Mouse (Mus musculus) forebrain, embryonic 12.5 days (tissue): ENCODE results near the gene Olfr1438-ps1. TPM values are rescaled to one million over a fixed set of nuclear protein-coding genes. Genes with fewer than 3 reads are reported as not detected.
"Not testable (repeated sequence)": the region's sequence is repeated elsewhere in the genome, so short reads cannot be mapped to it uniquely, and the experiment has no call there.

Experiments
- ATAC-seq: fragments of 200-750 bp; cut with Nextera tagmentation; 2 replicates; pipeline ENCODE4 v1.8.0; 2017; ENCODE audit warnings: moderate TSS enrichment; ENCODE audit not compliant: low FRiP score
- H3K27ac ChIP-seq: fragments of 300-500 bp; sonication (generic); 2 replicates; pipeline ENCODE4 v1.5.1; 2016; ENCODE audit warnings: mild to moderate bottlenecking
- H3K27me3 ChIP-seq: fragments of 300-500 bp; sonication (generic); 2 replicates; pipeline ENCODE4 v1.6.1; 2016; ENCODE audit warnings: mild to moderate bottlenecking
- H3K36me3 ChIP-seq: fragments of 300-500 bp; sonication (generic); replicated peaks from 2 replicates; pipeline ENCODE4 v1.6.1; 2016; ENCODE audit warnings: mild to moderate bottlenecking
- H3K4me1 ChIP-seq: fragments of 300-500 bp; sonication (generic); 2 replicates; pipeline ENCODE4 v1.6.1; 2016
- H3K4me2 ChIP-seq: fragments of 300-500 bp; sonication (generic); 2 replicates; pipeline ENCODE4 v1.6.1; 2016; ENCODE audit warnings: mild to moderate bottlenecking, moderate library complexity
- H3K4me3 ChIP-seq: fragments of 300-500 bp; sonication (generic); replicated peaks from 2 replicates; pipeline ENCODE4 v1.5.1; 2016; ENCODE audit warnings: mild to moderate bottlenecking
- H3K9ac ChIP-seq: fragments of 300-500 bp; sonication (generic); 2 replicates; pipeline ENCODE4 v1.6.1; 2016; ENCODE audit warnings: mild to moderate bottlenecking
- H3K9me3 ChIP-seq: fragments of 300-500 bp; sonication (generic); 2 replicates; pipeline ENCODE4 v1.6.1; 2016
- WGBS: fragments of 180-500 bp; shearing (Covaris S2); methylation state at CpG from one replicate; pipeline ENCODE4 v1.1.7; 2016; 5-methylcytosine and 5-hydroxymethylcytosine counted together
- polyA plus RNA-seq: library from polyadenylated mRNA; unstranded; fragments of >200 nt; fragmentation: Nextera tagmentation; extraction: Ambion mirVana; gene quantifications from 2 replicates; pipeline ENCODE4 v1.2.1, GENCODE M21; 2016

Gene Olfr1438-ps1
- not detected in 2 replicates for polyA plus RNA-seq

GRCm38 (mm10) chr19:12335810-12336209, at the start of gene Olfr1438-ps1:
Gene Olfr1438-ps1 (minus strand): TSS chr19:12335910.
- Histone ChIP-seq H3K36me3 (no peaks in the 10 kb centered on the region), H3K4me3 (no peak within 1 kb of the TSS), H3K9me3 (no peaks in the 10 kb centered on the region), H3K27me3 (no peaks in the 10 kb centered on the region), H3K4me2 (no peak within 1 kb of the TSS), H3K27ac (no peak within 1 kb of the TSS), H3K9ac (no peak within 1 kb of the TSS), H3K4me1 (no peaks in the 10 kb centered on the region)
- whole genome bisulfite sequencing, result 84% methylated on average over 3 of the region's 3 CpGs
- no peak for ATAC-seq

- no peaks in the 10 kb centered on the region for H3K9me3 ChIP-seq
- no peak overlapping the region for H3K4me2 ChIP-seq
- H3K4me1 ChIP-seq, result no peaks in the 10 kb centered on the region
- no peak overlapping the region for H3K4me3 ChIP-seq
- ATAC-seq, result no peak
- H3K27me3 ChIP-seq, result no peaks in the 10 kb centered on the region
- WGBS, result 88% methylated on average over 2 of the region's 2 CpGs
- no peaks in the 10 kb centered on the region for H3K36me3 ChIP-seq
- no peak overlapping the region for H3K27ac ChIP-seq
- H3K9ac ChIP-seq, result no peak overlapping the region
These were observed 38.8 kb upstream of the Olfr1438-ps1 start for GRCm38 (mm10) chr19:12374465-12375025.

GRCm38 (mm10) chr19:12373004-12373403, 37.3 kb upstream of the Olfr1438-ps1 start:
- Histone ChIP-seq H3K27ac (no peak overlapping the region), H3K27me3 (no peaks in the 10 kb centered on the region), H3K9me3 (no peaks in the 10 kb centered on the region), H3K36me3 (no peaks in the 10 kb centered on the region), H3K9ac (no peak overlapping the region), H3K4me3 (no peak overlapping the region), H3K4me1 (no peaks in the 10 kb centered on the region), H3K4me2 (no peak overlapping the region)
- no peak for ATAC-seq
- WGBS, result 83% methylated on average over 3 of the region's 3 CpGs

- WGBS, result 85% methylated on average over 2 of the region's 2 CpGs
- no peaks in the 10 kb centered on the region for H3K9me3 ChIP-seq
- no peak within 1 kb of the TSS for H3K27ac ChIP-seq
- H3K4me1 ChIP-seq, result no peaks in the 10 kb centered on the region
- ATAC-seq, result no peak
- no peaks in the 10 kb centered on the region for H3K36me3 ChIP-seq
- H3K9ac ChIP-seq, result no peak within 1 kb of the TSS
- no peak within 1 kb of the TSS for H3K4me2 ChIP-seq
- no peak within 1 kb of the TSS for H3K4me3 ChIP-seq
- no peaks in the 10 kb centered on the region for H3K27me3 ChIP-seq
These were observed 10.7 kb downstream of the Olfr1438-ps1 start, which contains the start of gene Olfr1437 for GRCm38 (mm10) chr19:12325001-12325400. Gene Olfr1437 (minus strand): TSS chr19:12325101.

- ATAC-seq, H3K36me3 ChIP-seq, H3K4me2 ChIP-seq, H3K9ac ChIP-seq, H3K4me3 ChIP-seq, H3K4me1 ChIP-seq, H3K27me3 ChIP-seq, H3K9me3 ChIP-seq, H3K27ac ChIP-seq: not testable (repeated sequence)
- 83% methylated on average over 1 of the region's 1 CpGs for WGBS
These were observed 36.7 kb downstream of the Olfr1438-ps1 start, which contains the start of gene Olfr1436 for GRCm38 (mm10) chr19:12299030-12299429. Gene Olfr1436 (minus strand): TSS chr19:12299130.

GRCm38 (mm10) chr19:12292979-12293378, 42.7 kb downstream of the Olfr1438-ps1 start:
- Histone ChIP-seq H3K4me2 (no peak overlapping the region), H3K27me3 (no peaks in the 10 kb centered on the region), H3K27ac (no peak overlapping the region), H3K4me1 (no peaks in the 10 kb centered on the region), H3K9me3 (no peaks in the 10 kb centered on the region), H3K4me3 (no peak overlapping the region), H3K9ac (no peak overlapping the region), H3K36me3 (no peaks in the 10 kb centered on the region)
- no peak for ATAC-seq

- WGBS, result 81% methylated on average over 2 of the region's 2 CpGs
- Histone ChIP-seq H3K36me3 (no peaks in the 10 kb centered on the region), H3K4me3 (no peak within 1 kb of the TSS), H3K27me3 (no peaks in the 10 kb centered on the region), H3K9ac (no peak within 1 kb of the TSS), H3K9me3 (no peaks in the 10 kb centered on the region), H3K4me1 (no peaks in the 10 kb centered on the region), H3K27ac (no peak within 1 kb of the TSS), H3K4me2 (no peak within 1 kb of the TSS)
- ATAC-seq, result no peak
These were observed 56.2 kb downstream of the Olfr1438-ps1 start, which contains the start of gene Olfr1434 for GRCm38 (mm10) chr19:12279554-12279953. Gene Olfr1434 (plus strand): TSS chr19:12279854.

Other genes starting within 250 kb of the Olfr1438-ps1 start
- not detected in 2 replicates for gene Olfr1426, start 243.9 kb downstream of the Olfr1438-ps1 start, polyA plus RNA-seq
- gene Olfr1427, start 232.6 kb downstream of the Olfr1438-ps1 start, polyA plus RNA-seq, result not detected in 2 replicates
- gene Olfr1428, start 220.0 kb downstream of the Olfr1438-ps1 start, polyA plus RNA-seq, result not detected in 2 replicates
- gene Olfr76, start 212.7 kb downstream of the Olfr1438-ps1 start, polyA plus RNA-seq, result not detected in 2 replicates
- gene Olfr1555-ps1, start 165.8 kb downstream of the Olfr1438-ps1 start, polyA plus RNA-seq, result not detected in 2 replicates
- gene Olfr1431, start 135.3 kb downstream of the Olfr1438-ps1 start, polyA plus RNA-seq, result not detected in 2 replicates
- not detected in 2 replicates for gene Olfr1432, start 103.3 kb downstream of the Olfr1438-ps1 start, polyA plus RNA-seq
- not detected in 2 replicates for gene Olfr262, start 94.3 kb downstream of the Olfr1438-ps1 start, polyA plus RNA-seq
- gene Olfr235, start 74.9 kb downstream of the Olfr1438-ps1 start, polyA plus RNA-seq, result not detected in 2 replicates
- gene Olfr1434, start 56.1 kb downstream of the Olfr1438-ps1 start, polyA plus RNA-seq, result not detected in 2 replicates
- gene Olfr1436, start 36.8 kb downstream of the Olfr1438-ps1 start, polyA plus RNA-seq, result not detected in 2 replicates
- not detected in 2 replicates for gene Olfr1437, start 10.8 kb downstream of the Olfr1438-ps1 start, polyA plus RNA-seq
- not detected in 2 replicates for gene Olfr1440, start 51.4 kb upstream of the Olfr1438-ps1 start, polyA plus RNA-seq
- not detected in 2 replicates for gene Olfr1441, start 81.5 kb upstream of the Olfr1438-ps1 start, polyA plus RNA-seq
- not detected in 2 replicates for gene Pfpl, start 92.0 kb upstream of the Olfr1438-ps1 start, polyA plus RNA-seq
- gene Mpeg1, start 124.9 kb upstream of the Olfr1438-ps1 start, polyA plus RNA-seq, result 0.37 and 0.55 TPM in 2 replicates
- gene Dtx4, start 165.5 kb upstream of the Olfr1438-ps1 start, polyA plus RNA-seq, result 34.2 and 37.4 TPM in 2 replicates
- 17.9 and 18.4 TPM in 2 replicates for gene Fam111a, start 209.8 kb upstream of the Olfr1438-ps1 start, polyA plus RNA-seq